Mouse (Mus musculus) E14TG2a.4 (cell line): ENCODE data around the gene Padi6.

Experiments
- CTCF ChIP-seq: conservative IDR thresholded peaks from 2 replicates; pipeline ENCODE4 v1.5.1; 2014; ENCODE audit warnings: low read length
- NANOG ChIP-seq: IDR thresholded peaks from 2 replicates; pipeline ENCODE4 v1.6.1; 2014; ENCODE audit warnings: borderline replicate concordance, low read length, mixed read lengths
- POU5F1 ChIP-seq: IDR thresholded peaks from 2 replicates; pipeline ENCODE4 v1.6.1; 2014; ENCODE audit warnings: low read length, borderline replicate concordance

- no peak for TF ChIP-seq CTCF
- TF ChIP-seq NANOG = no peak
- no peak for TF ChIP-seq POU5F1
Measured at GRCm38 (mm10) chr4:140774025-140774800, 31.8 kb upstream of the Padi6 start, which contains the start of gene Padi4.
